Mouse (Mus musculus): ENCODE measurements around the gene Hexb.

- 0 out of 2 replicates have a peak, but pooled peaks have one; percentile 19 for TF ChIP-seq ETS1 (conservative IDR thresholded peaks at IDR 0.05; ENCODE audit: low read depth, low read length)
- peak; percentile 18; the same call in 1 of the 2 replicates for TF ChIP-seq BHLHE40 (IDR thresholded peaks at IDR 0.05; ENCODE audit: low read depth, low read length)
- TF ChIP-seq MXI1 (IDR thresholded peaks at IDR 0.05; ENCODE audit: low read depth, low read length) = no peak
- no peak for TF ChIP-seq PAX5 (IDR thresholded peaks at IDR 0.05; ENCODE audit: low read length)
- 0 out of 2 replicates have a peak, but pooled peaks have one; percentile 38 for TF ChIP-seq MAZ (IDR thresholded peaks at IDR 0.05; ENCODE audit: low read depth, low read length)
- TF ChIP-seq CTCF (conservative IDR thresholded peaks at IDR 0.05 in 1 of 2, IDR thresholded peaks at IDR 0.05 in 1 of 2; ENCODE audit: low read depth in 2 of 2, low read length in 2 of 2) = peak; percentile 67 to 78
- TF ChIP-seq USF1 (IDR thresholded peaks at IDR 0.05; ENCODE audit: low read depth, low read length) = no peak
- no peak for TF ChIP-seq ZC3H11A (IDR thresholded peaks at IDR 0.05; ENCODE audit: low read depth, low read length)
- TF ChIP-seq ZNF384 (IDR thresholded peaks at IDR 0.05; ENCODE audit: low read depth, low read length) = no peak
These were observed 7.0 kb upstream of the Hexb start for GRCm38 (mm10) chr13:97205052-97205701.
